ENCODE assay signal across 13 mouse cellular contexts in genomic region chr10:72867956-72868355, GRCm38 (mm10).
"Had no signal": no experiment of that assay in that cellular context is flagged by ENCODE, and none has a peak within 500 bp of the region (broad histone marks: within the 10 kb centered on the region; RNA-seq: fewer than 3 reads in every experiment).

No protein-coding gene starts in this region.

- H3K9me3 ChIP-seq: liver, embryonic 13.5 days; midbrain, embryonic 13.5 days; neural tube, embryonic 12.5 days had no signal

- H3K4me1 ChIP-seq: liver, embryonic 13.5 days; midbrain, embryonic 13.5 days; neural tube, embryonic 12.5 days had no signal

- H3K27me3 ChIP-seq: liver, embryonic 13.5 days; midbrain, embryonic 13.5 days; neural tube, embryonic 12.5 days had no signal

- H3K27ac ChIP-seq: liver, embryonic 13.5 days; midbrain, embryonic 13.5 days; neural tube, embryonic 12.5 days had no signal

- DNase-seq: kidney, adult 8-10 months; kidney, postnatal 25 days; layer of hippocampus, adult 9-11 months; layer of hippocampus, postnatal 36 days; liver; liver, embryonic 13.5 days; liver, postnatal 0 days; right cerebral cortex, postnatal 14 days; thymus, postnatal 4 days had no signal

- H3K4me2 ChIP-seq: liver, embryonic 13.5 days; midbrain, embryonic 13.5 days; neural tube, embryonic 12.5 days had no signal

- H3K9ac ChIP-seq: liver, embryonic 13.5 days; liver, postnatal 0 days; midbrain, embryonic 13.5 days; neural tube, embryonic 12.5 days had no signal

- ATAC-seq: intestine, postnatal 0 days; liver, postnatal 0 days; midbrain, embryonic 13.5 days had no signal

- H3K36me3 ChIP-seq: liver, embryonic 13.5 days; midbrain, embryonic 13.5 days; neural tube, embryonic 12.5 days had no signal

- H3K4me3 ChIP-seq: liver, embryonic 13.5 days; midbrain, embryonic 13.5 days; myocyte; neural tube, embryonic 12.5 days had no signal
